ENCODE assay signal across 20 mouse cellular contexts in the genomic region with DNA sequence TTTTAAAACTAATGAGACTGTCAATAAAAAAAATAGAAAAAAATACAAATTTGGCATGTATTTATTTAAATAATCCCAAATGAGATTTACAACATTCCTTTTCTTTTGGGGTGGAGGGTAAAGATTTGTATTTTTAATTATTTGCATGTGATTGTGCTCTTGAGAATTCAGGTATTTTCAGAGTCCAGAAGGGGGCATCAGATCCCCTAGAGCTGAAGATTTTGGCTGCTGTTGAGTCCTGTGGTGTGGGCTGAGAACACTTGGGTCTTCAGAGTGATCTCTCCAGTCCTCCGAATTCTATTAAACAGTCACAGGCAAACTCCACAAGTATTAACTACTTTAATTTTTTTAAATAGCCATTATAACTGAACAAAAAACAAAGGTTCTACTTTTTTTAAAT. TPM values are rescaled to one million over a fixed set of nuclear protein-coding genes. Genes with fewer than 3 reads are reported as not detected.
DNase-seq lines count a peak whose midpoint lies in the region; ATAC-seq and TF ChIP-seq lines count a peak whose summit lies in the region.
"Had no signal": no experiment of that assay in that cellular context is flagged by ENCODE, and none has a peak within 500 bp of the region (broad histone marks: within the 10 kb centered on the region; RNA-seq: fewer than 3 reads in every experiment).

No protein-coding gene starts in this region.

- H3K4me2 ChIP-seq in kidney, postnatal 0 days (ENCODE audit: low read length) = no peak overlapping the region
- no peak overlapping the region for H3K4me2 ChIP-seq in kidney, embryonic 14.5 days (replicated peaks; ENCODE audit: low read depth, low read length)
- H3K4me2 ChIP-seq in stomach, postnatal 0 days (replicated peaks; ENCODE audit: low read depth) = no peak overlapping the region
- H3K4me2 ChIP-seq: forebrain, embryonic 15.5 days; liver, embryonic 13.5 days had no signal

- no peaks in the 10 kb centered on the region for H3K27me3 ChIP-seq in kidney, postnatal 0 days (ENCODE audit: insufficient read depth, low read length)
- no peaks in the 10 kb centered on the region for H3K27me3 ChIP-seq in kidney, embryonic 14.5 days (ENCODE audit: control insufficient read depth, insufficient read depth, low read length)
- H3K27me3 ChIP-seq in stomach, postnatal 0 days (ENCODE audit: control insufficient read depth, insufficient read depth, low read length) = no peaks in the 10 kb centered on the region
- H3K27me3 ChIP-seq: forebrain, embryonic 15.5 days; liver, embryonic 13.5 days had no signal

- no peak overlapping the region for H3K4me3 ChIP-seq in kidney, postnatal 0 days (replicated peaks; ENCODE audit: low read depth, low read length)
- no peak overlapping the region for H3K4me3 ChIP-seq in kidney, embryonic 14.5 days (ENCODE audit: low read length)
- no peak overlapping the region for H3K4me3 ChIP-seq in stomach, postnatal 0 days (ENCODE audit: low read depth, low read length)
- H3K4me3 ChIP-seq: embryonic facial prominence, embryonic 10.5 days; erythroblast, embryonic 14.5 days; forebrain, embryonic 15.5 days; heart, embryonic 10.5 days; liver, embryonic 13.5 days; midbrain, embryonic 10.5 days had no signal

- no peaks in the 10 kb centered on the region for H3K36me3 ChIP-seq in kidney, postnatal 0 days (ENCODE audit: insufficient read depth, low read length)
- no peaks in the 10 kb centered on the region for H3K36me3 ChIP-seq in kidney, embryonic 14.5 days (ENCODE audit: control insufficient read depth, insufficient read depth, low read length)
- peaks cover 2% of the 10 kb centered on the region; the same call in 1 of the 2 replicates for H3K36me3 ChIP-seq in stomach, postnatal 0 days (ENCODE audit: control insufficient read depth, insufficient read depth, low read length)
- H3K36me3 ChIP-seq: forebrain, embryonic 15.5 days; liver, embryonic 13.5 days had no signal

- peak; percentile 36 for TF ChIP-seq CTCF in kidney, postnatal 0 days (IDR thresholded peaks at IDR 0.05; ENCODE audit: low read depth)
- TF ChIP-seq CTCF in stomach, postnatal 0 days (IDR thresholded peaks at IDR 0.05; ENCODE audit: low read depth) = peak; percentile 30

- no peak for TF ChIP-seq EP300 in stomach, postnatal 0 days (optimal IDR thresholded peaks at IDR 0.05)

- 92% methylated on average over 1 of the region's 1 CpGs for WGBS in kidney, postnatal 0 days
- WGBS in kidney, embryonic 14.5 days = 93% methylated on average over 1 of the region's 1 CpGs
- WGBS in stomach, postnatal 0 days = 95% methylated on average over 1 of the region's 1 CpGs

- H3K4me1 ChIP-seq in kidney, postnatal 0 days (replicated peaks; ENCODE audit: insufficient read depth, low read length) = no peaks in the 10 kb centered on the region
- H3K4me1 ChIP-seq in kidney, embryonic 14.5 days (ENCODE audit: control insufficient read depth, insufficient read depth, low read length) = no peaks in the 10 kb centered on the region
- H3K4me1 ChIP-seq in stomach, postnatal 0 days (replicated peaks; ENCODE audit: control insufficient read depth, insufficient read depth) = no peaks in the 10 kb centered on the region

- no peaks in the 10 kb centered on the region for H3K9me3 ChIP-seq in kidney, postnatal 0 days (replicated peaks; ENCODE audit: low read length)
- H3K9me3 ChIP-seq in kidney, embryonic 14.5 days (ENCODE audit: control insufficient read depth, low read length) = no peaks in the 10 kb centered on the region
- H3K9me3 ChIP-seq in stomach, postnatal 0 days (ENCODE audit: control insufficient read depth, low read length) = no peaks in the 10 kb centered on the region
- H3K9me3 ChIP-seq: embryonic facial prominence, embryonic 10.5 days; forebrain, embryonic 15.5 days; heart, embryonic 10.5 days; liver, embryonic 13.5 days; midbrain, embryonic 10.5 days had no signal

- ATAC-seq in kidney, postnatal 0 days (replicated peaks; ENCODE audit: low FRiP score, low read depth) = no peak
- ATAC-seq in kidney, embryonic 14.5 days (ENCODE audit: low FRiP score, low TSS enrichment) = no peak
- ATAC-seq in stomach, postnatal 0 days (ENCODE audit: low FRiP score, low TSS enrichment) = no peak
- ATAC-seq: forebrain, embryonic 15.5 days; inflammation-experienced regulatory T-cells, adult 6 months had no signal

- H3K9ac ChIP-seq in kidney, postnatal 0 days (ENCODE audit: low read depth, low read length) = no peak overlapping the region
- H3K9ac ChIP-seq in kidney, embryonic 14.5 days (ENCODE audit: low read depth, low read length) = no peak overlapping the region
- H3K9ac ChIP-seq in stomach, postnatal 0 days (ENCODE audit: low read length) = no peak overlapping the region
- H3K9ac ChIP-seq: forebrain, embryonic 15.5 days; liver, embryonic 13.5 days had no signal

- H3K27ac ChIP-seq in kidney, postnatal 0 days = no peak overlapping the region
- H3K27ac ChIP-seq in kidney, embryonic 14.5 days (ENCODE audit: low read depth, low read length) = no peak overlapping the region
- no peak overlapping the region for H3K27ac ChIP-seq in stomach, postnatal 0 days (replicated peaks)
- H3K27ac ChIP-seq: embryonic facial prominence, embryonic 10.5 days; forebrain, embryonic 15.5 days; heart, embryonic 10.5 days; liver, embryonic 13.5 days; midbrain, embryonic 10.5 days had no signal

- no peak for DNase-seq in kidney, postnatal 0 days (ENCODE audit: low spot score)
- peak; percentile 47 for DNase-seq in thymus, postnatal 14 days
- DNase-seq in thymus, postnatal 25 days = no peak
- DNase-seq in ZHBTc4 (ENCODE audit: low read depth, low spot score) = peak; percentile 34
- DNase-seq in stomach, postnatal 0 days (ENCODE audit: low spot score) = no peak
- no peak for DNase-seq in ovary, postnatal 36 days (ENCODE audit: low spot score)
- no peak for DNase-seq in heart, postnatal 14 days
- DNase-seq: adrenal gland, postnatal 25 days; cerebellum, postnatal 14 days; gastrocnemius, postnatal 14 days; heart, postnatal 36 days; left cerebral cortex, postnatal 4 days; liver, embryonic 13.5 days had no signal

- intact Hi-C loops in heart, postnatal 14 days (cut with DNase I) = no loop called here

RNA-seq across cellular contexts. Expression of a gene that starts 9.7 kb away (rescaled TPM):
- polyA plus RNA-seq in kidney, postnatal 0 days (2015; fragmentation: Nextera tagmentation; extraction: Ambion mirVana) = 58.7 and 63.4 TPM in 2 replicates
- 51.7 and 83.6 TPM in 2 replicates for polyA plus RNA-seq in kidney, embryonic 14.5 days (2014; fragmentation: Nextera tagmentation; extraction: Ambion mirVana)
- polyA plus RNA-seq in stomach, postnatal 0 days (2015; fragmentation: Nextera tagmentation; extraction: Ambion mirVana) = 42.2 and 49.2 TPM in 2 replicates
- 10 to 100 TPM; 29.5 to 29.7 TPM for total RNA-seq in heart, postnatal 14 days (2021)

Comparison
In these comparisons a context has a peak if more than half of its experiments do, and no peak if none do; other contexts are left out.
1. DNase-seq: peak in thymus, postnatal 14 days (single experiment) and ZHBTc4 (single experiment); none in kidney, postnatal 0 days (single experiment), thymus, postnatal 25 days (single experiment), stomach, postnatal 0 days (single experiment), ovary, postnatal 36 days (single experiment) and heart, postnatal 14 days (0 of 2).